Mouse (Mus musculus) heart, embryonic 11.5 days (tissue): Measurements from ENCODE around the gene Btbd10. TPM values are rescaled to one million over a fixed set of nuclear protein-coding genes. Genes with fewer than 3 reads are reported as not detected.

Experiments used
- ATAC-seq: fragments of 200-750 bp; cut with Nextera tagmentation; replicated peaks from 2 replicates; pipeline ENCODE4 v1.8.0; 2017; ENCODE audit warnings: moderate library complexity; ENCODE audit not compliant: insufficient number of reproducible peaks, low FRiP score, low TSS enrichment
- H3K27ac ChIP-seq: fragments of 300-500 bp; sonication (generic); 2 replicates; pipeline ENCODE4 v1.5.1; 2014; ENCODE audit warnings: mild to moderate bottlenecking, low read depth, low read length
- H3K27me3 ChIP-seq: fragments of 300-500 bp; sonication (generic); 2 replicates; pipeline ENCODE4 v1.6.1; 2014; ENCODE audit warnings: mild to moderate bottlenecking, low read length, mixed read lengths; ENCODE audit not compliant: control insufficient read depth, insufficient read depth
- H3K36me3 ChIP-seq: fragments of 300-500 bp; sonication (generic); 2 replicates; pipeline ENCODE4 v1.6.1; 2014; ENCODE audit warnings: mild to moderate bottlenecking, low read length, moderate library complexity, mixed read lengths; ENCODE audit not compliant: control insufficient read depth, insufficient read depth
- H3K4me1 ChIP-seq: fragments of 300-500 bp; sonication (generic); 2 replicates; pipeline ENCODE4 v1.6.1; 2014; ENCODE audit warnings: low read length; ENCODE audit not compliant: control insufficient read depth, insufficient read depth
- H3K4me2 ChIP-seq: fragments of 300-500 bp; sonication (generic); 2 replicates; pipeline ENCODE4 v1.6.1; 2014; ENCODE audit warnings: mild to moderate bottlenecking, moderate library complexity
- H3K4me3 ChIP-seq: fragments of 300-500 bp; sonication (generic); 2 replicates; pipeline ENCODE4 v1.5.1; 2014; ENCODE audit warnings: low read depth, low read length
- H3K9ac ChIP-seq: fragments of 300-500 bp; sonication (generic); 2 replicates; pipeline ENCODE4 v1.6.1; 2014; ENCODE audit warnings: mild to moderate bottlenecking, low read depth, low read length, moderate library complexity
- H3K9me3 ChIP-seq: fragments of 300-500 bp; sonication (generic); replicated peaks from 2 replicates; pipeline ENCODE4 v1.6.1; 2016; ENCODE audit warnings: low read length; ENCODE audit not compliant: control insufficient read depth
- WGBS: fragments of 180-500 bp; shearing (Covaris S2); extraction: QIAGEN DNeasy Blood & Tissue Kit; methylation state at CpG from one replicate; pipeline ENCODE4 v1.1.7; 2014; ENCODE audit not compliant: insufficient replicate concordance; 5-methylcytosine and 5-hydroxymethylcytosine counted together
- polyA plus RNA-seq: library from polyadenylated mRNA; unstranded; fragments of >200 nt; fragmentation: Nextera tagmentation; extraction: Ambion mirVana; gene quantifications from 2 replicates; pipeline ENCODE4 v1.2.1, GENCODE M21; 2014

Btbd10 gene
- 25.2 and 25.5 TPM in 2 replicates for polyA plus RNA-seq

GRCm38 (mm10) chr7:113368746-113369619 is at the start of gene Btbd10:
Gene Btbd10, minus strand, starts transcription at chr7:113369392.
- H3K9ac ChIP-seq, result peak within 1 kb of the TSS; percentile 94
- WGBS, result 0% methylated on average over 63 of the region's 64 CpGs
- peak within 1 kb of the TSS; percentile 96 for H3K4me3 ChIP-seq
- H3K9me3 ChIP-seq, result no peaks in the 10 kb centered on the region
- peaks cover 3% of the 10 kb centered on the region; the same call in 1 of the 2 replicates for H3K4me1 ChIP-seq
- no peaks in the 10 kb centered on the region for H3K27me3 ChIP-seq
- no peaks in the 10 kb centered on the region for H3K36me3 ChIP-seq
- H3K27ac ChIP-seq, result peak within 1 kb of the TSS; percentile 83
- ATAC-seq, result peak; percentile 98
- peak within 1 kb of the TSS; percentile 92 for H3K4me2 ChIP-seq

- Histone ChIP-seq H3K4me2 (no peak overlapping the region), H3K36me3 (no peaks in the 10 kb centered on the region), H3K27me3 (no peaks in the 10 kb centered on the region), H3K27ac (no peak overlapping the region), H3K9me3 (no peaks in the 10 kb centered on the region), H3K9ac (no peak overlapping the region), H3K4me3 (no peak overlapping the region), H3K4me1 (peaks cover 7% of the 10 kb centered on the region; the same call in 1 of the 2 replicates)
- no peak for ATAC-seq
- 82% methylated on average over 1 of the region's 1 CpGs for WGBS
These were observed 47.3 kb upstream of the Btbd10 start for GRCm38 (mm10) chr7:113416536-113416935.

DNA sequence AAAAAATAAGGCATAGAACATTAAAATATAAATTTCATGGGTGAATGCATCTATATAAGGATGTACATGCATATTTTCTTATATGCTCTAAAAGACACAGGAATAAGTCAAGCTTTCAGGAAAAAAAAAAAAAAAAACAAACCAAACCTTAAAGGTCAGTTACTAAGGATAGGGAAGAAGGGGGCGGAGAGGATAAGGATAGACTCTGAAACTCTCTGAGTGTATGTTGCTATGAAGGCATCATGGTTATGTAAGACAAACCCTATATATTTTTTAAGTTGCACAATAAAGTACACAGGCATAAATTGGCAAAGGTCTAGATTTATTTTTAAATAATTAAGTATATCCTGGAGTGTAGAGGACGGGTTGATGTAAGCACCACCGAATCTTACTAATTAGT is 46.1 kb upstream of the Btbd10 start:
- WGBS, result 86% methylated on average over 3 of the region's 3 CpGs
- Histone ChIP-seq H3K27me3 (no peaks in the 10 kb centered on the region), H3K4me3 (no peak overlapping the region), H3K27ac (no peak overlapping the region), H3K9ac (no peak overlapping the region), H3K9me3 (no peaks in the 10 kb centered on the region), H3K36me3 (no peaks in the 10 kb centered on the region), H3K4me1 (peaks cover 7% of the 10 kb centered on the region; the same call in 1 of the 2 replicates), H3K4me2 (no peak overlapping the region)
- no peak for ATAC-seq

DNA sequence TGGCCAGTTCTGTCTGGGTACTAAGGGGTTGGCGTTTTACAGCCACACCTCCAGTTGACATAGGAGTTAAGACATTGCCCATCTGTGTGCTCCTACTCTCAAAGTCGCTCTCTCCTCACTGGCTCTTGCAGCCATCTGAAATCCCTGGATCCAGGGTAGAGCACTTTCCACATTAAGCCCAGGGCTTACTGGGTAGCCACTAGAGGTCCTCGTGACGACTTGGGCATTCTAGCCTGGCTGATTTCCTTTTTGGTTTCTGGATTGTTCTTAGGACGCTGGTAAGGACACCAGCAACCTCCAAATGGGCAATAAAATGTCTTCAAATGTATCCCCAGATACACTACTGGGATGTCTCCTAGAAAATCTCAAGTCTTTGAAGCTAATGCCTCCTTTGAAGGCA is 39.5 kb upstream of the Btbd10 start:
- H3K4me3 ChIP-seq, result no peak overlapping the region
- H3K9me3 ChIP-seq, result no peaks in the 10 kb centered on the region
- H3K4me1 ChIP-seq, result no peaks in the 10 kb centered on the region
- no peak overlapping the region for H3K27ac ChIP-seq
- H3K36me3 ChIP-seq, result no peaks in the 10 kb centered on the region
- H3K9ac ChIP-seq, result no peak overlapping the region
- ATAC-seq, result no peak
- no peaks in the 10 kb centered on the region for H3K27me3 ChIP-seq
- H3K4me2 ChIP-seq, result no peak overlapping the region
- WGBS, result 45% methylated on average over 5 of the region's 5 CpGs

GRCm38 (mm10) chr7:113398083-113398482 is 28.9 kb upstream of the Btbd10 start:
- no peak for ATAC-seq
- Histone ChIP-seq H3K4me2 (no peak overlapping the region), H3K27ac (no peak overlapping the region), H3K4me1 (no peaks in the 10 kb centered on the region), H3K36me3 (no peaks in the 10 kb centered on the region), H3K9me3 (no peaks in the 10 kb centered on the region), H3K4me3 (no peak overlapping the region), H3K9ac (no peak overlapping the region), H3K27me3 (no peaks in the 10 kb centered on the region)

DNA sequence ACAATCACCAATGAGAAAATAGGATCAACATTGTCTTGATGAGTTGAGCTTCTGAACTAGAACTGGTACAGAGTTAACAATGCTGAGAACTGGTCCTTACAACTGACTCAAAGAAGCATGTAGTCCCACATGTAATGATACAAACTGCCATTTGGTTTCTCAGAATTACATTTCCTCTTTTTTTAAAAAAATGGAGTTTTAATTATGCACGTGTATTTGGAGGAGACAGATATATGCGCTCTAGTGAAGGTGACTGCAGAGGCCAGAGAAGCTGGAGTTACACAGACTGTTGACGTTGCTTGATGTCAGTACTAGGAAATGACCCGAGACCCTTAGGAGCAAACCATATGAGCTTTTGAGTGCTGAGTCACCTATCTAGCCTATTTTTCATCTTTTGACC is 27.5 kb upstream of the Btbd10 start:
- Histone ChIP-seq H3K27me3 (no peaks in the 10 kb centered on the region), H3K4me2 (no peak overlapping the region), H3K36me3 (no peaks in the 10 kb centered on the region), H3K4me3 (no peak overlapping the region), H3K27ac (no peak overlapping the region), H3K4me1 (no peaks in the 10 kb centered on the region), H3K9ac (no peak overlapping the region), H3K9me3 (no peaks in the 10 kb centered on the region)
- 82% methylated on average over 4 of the region's 4 CpGs for WGBS
- no peak for ATAC-seq

- Histone ChIP-seq H3K4me1 (no peaks in the 10 kb centered on the region), H3K4me3 (no peak overlapping the region), H3K9ac (no peak overlapping the region), H3K36me3 (no peaks in the 10 kb centered on the region), H3K27ac (no peak overlapping the region), H3K27me3 (no peaks in the 10 kb centered on the region), H3K4me2 (no peak overlapping the region), H3K9me3 (no peaks in the 10 kb centered on the region)
- WGBS, result 70% methylated on average over 2 of the region's 2 CpGs
- no peak for ATAC-seq
These were observed 22.4 kb upstream of the Btbd10 start for GRCm38 (mm10) chr7:113391619-113392018.

DNA sequence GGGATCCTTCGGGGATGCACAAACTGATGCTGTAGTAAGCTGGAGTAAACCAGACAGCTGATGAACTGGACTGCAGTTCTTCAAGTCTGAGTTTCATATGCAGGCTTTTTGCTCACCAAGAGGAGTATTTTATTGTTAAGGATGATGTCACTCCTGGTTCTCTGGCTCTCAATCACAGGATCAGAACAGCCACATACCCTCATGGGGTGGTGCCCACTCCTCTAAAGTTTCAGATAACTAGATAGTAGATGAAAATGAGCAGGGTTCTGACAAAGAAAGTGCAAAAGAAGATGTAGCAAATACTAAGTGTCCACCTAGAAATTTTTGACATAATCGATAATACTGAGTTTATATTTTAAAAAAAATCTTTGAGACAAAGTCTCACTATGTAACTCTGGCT is 19.3 kb upstream of the Btbd10 start, which contains the start of gene Pth:
Gene Pth (minus strand): TSS at position 101 of the 400 bp plus-strand sequence.
- 81% methylated on average over 2 of the region's 2 CpGs for WGBS
- Histone ChIP-seq H3K4me2 (no peak within 1 kb of the TSS), H3K4me1 (no peaks in the 10 kb centered on the region), H3K9me3 (no peaks in the 10 kb centered on the region), H3K36me3 (no peaks in the 10 kb centered on the region), H3K9ac (no peak within 1 kb of the TSS), H3K4me3 (no peak within 1 kb of the TSS), H3K27ac (no peak within 1 kb of the TSS), H3K27me3 (no peaks in the 10 kb centered on the region)
- ATAC-seq, result no peak
